Mouse (Mus musculus) embryonic facial prominence, embryonic 10.5 days (tissue): ENCODE data around the gene Tmem92. TPM values are rescaled to one million over a fixed set of nuclear protein-coding genes. Genes with fewer than 3 reads are reported as not detected.

Experiments
- polyA plus RNA-seq: library from polyadenylated mRNA; unstranded; fragments of >200 nt; fragmentation: Nextera tagmentation; extraction: Ambion mirVana; gene quantifications from 2 replicates; pipeline ENCODE4 v1.2.1, GENCODE M21; 2016

Tmem92 gene
- polyA plus RNA-seq, 1 experiment from 2014 or later, result not detected

Other genes starting within 250 kb of the Tmem92 start
- gene Rsad1, start 233.4 kb downstream of the Tmem92 start, polyA plus RNA-seq, result 4.5 and 5.1 TPM in 2 replicates
- 0.09 and 0.11 TPM in 2 replicates for gene Chad, start 217.7 kb downstream of the Tmem92 start, polyA plus RNA-seq
- 3.9 and 4.1 TPM in 2 replicates for gene Acsf2, start 180.8 kb downstream of the Tmem92 start, polyA plus RNA-seq
- 258 and 280 TPM in 2 replicates for gene Lrrc59, start 152.9 kb downstream of the Tmem92 start, polyA plus RNA-seq
- 141 and 153 TPM in 2 replicates for gene Mrpl27, start 128.9 kb downstream of the Tmem92 start, polyA plus RNA-seq
- gene Eme1, start 128.7 kb downstream of the Tmem92 start, polyA plus RNA-seq, result 58.6 and 59.4 TPM in 2 replicates
- gene Xylt2, start 105.2 kb downstream of the Tmem92 start, polyA plus RNA-seq, result 15.1 and 16.3 TPM in 2 replicates
- not detected in 2 replicates for gene Gm11541, start 78.2 kb downstream of the Tmem92 start, polyA plus RNA-seq
- gene Cdc34b, start 40.9 kb downstream of the Tmem92 start, polyA plus RNA-seq, result 0.29 and 0.40 TPM in 2 replicates
- 61.5 and 88.8 TPM in 2 replicates for gene Col1a1, start 153.5 kb upstream of the Tmem92 start, polyA plus RNA-seq
- not detected in 2 replicates for gene Hils1, start 184.9 kb upstream of the Tmem92 start, polyA plus RNA-seq
- gene Sgca, start 193.6 kb upstream of the Tmem92 start, polyA plus RNA-seq, result 0.17 TPM in 1 of 2 replicates, not detected in the other
- 8.3 and 9.4 TPM in 2 replicates for gene Ppp1r9b, start 208.3 kb upstream of the Tmem92 start, polyA plus RNA-seq
- 35.5 and 42.5 TPM in 2 replicates for gene Samd14, start 227.2 kb upstream of the Tmem92 start, polyA plus RNA-seq